Mouse (Mus musculus): ENCODE data around the gene Gm5416. TPM values are rescaled to one million over a fixed set of nuclear protein-coding genes. Genes with fewer than 3 reads are reported as not detected.

Gene Gm5416
- polyA plus RNA-seq (2014; fragmentation: Illumina TruSeq; extraction: RNeasy Lipid Tissue Mini Kit (QIAGEN cat#74804); ENCODE audit: low read depth, low replicate concordance), result not detected

GRCm38 (mm10) chr16:36209967-36210453, at the start of gene Gm5416:
Gene Gm5416, plus strand, starts transcription at chr16:36210403.

GRCm38 (mm10) chr16:36183912-36184311, 26.3 kb upstream of the Gm5416 start, which contains the start of gene Gm5483:
Gene Gm5483, plus strand, starts transcription at chr16:36184212.

GRCm38 (mm10) chr16:36221168-36221567, 11.0 kb downstream of the Gm5416 start, which contains the start of gene 2010005H15Rik:
Gene 2010005H15Rik, plus strand, starts transcription at chr16:36221468.

Other genes with a start within 250 kb of the Gm5416 start
- gene Kpna1, start 231.7 kb upstream of the Gm5416 start, polyA plus RNA-seq (2014; fragmentation: Illumina TruSeq; extraction: RNeasy Lipid Tissue Mini Kit (QIAGEN cat#74804); ENCODE audit: low read depth, low replicate concordance), result 23.0 TPM
- 6.1 TPM for gene Wdr5b, start 169.2 kb upstream of the Gm5416 start, polyA plus RNA-seq (2014; fragmentation: Illumina TruSeq; extraction: RNeasy Lipid Tissue Mini Kit (QIAGEN cat#74804); ENCODE audit: low read depth, low replicate concordance)
- 102 TPM for gene Fam162a, start 138.8 kb upstream of the Gm5416 start, polyA plus RNA-seq (2014; fragmentation: Illumina TruSeq; extraction: RNeasy Lipid Tissue Mini Kit (QIAGEN cat#74804); ENCODE audit: low read depth, low replicate concordance)
- gene Ccdc58, start 138.7 kb upstream of the Gm5416 start, polyA plus RNA-seq (2014; fragmentation: Illumina TruSeq; extraction: RNeasy Lipid Tissue Mini Kit (QIAGEN cat#74804); ENCODE audit: low read depth, low replicate concordance), result 25.4 TPM
- gene Csta1, start 79.2 kb upstream of the Gm5416 start, polyA plus RNA-seq (2014; fragmentation: Illumina TruSeq; extraction: RNeasy Lipid Tissue Mini Kit (QIAGEN cat#74804); ENCODE audit: low read depth, low replicate concordance), result not detected
- gene Stfa2l1, start 53.6 kb upstream of the Gm5416 start, polyA plus RNA-seq (2014; fragmentation: Illumina TruSeq; extraction: RNeasy Lipid Tissue Mini Kit (QIAGEN cat#74804); ENCODE audit: low read depth, low replicate concordance), result not detected
- not detected for gene Gm5483, start 26.2 kb upstream of the Gm5416 start, polyA plus RNA-seq (2014; fragmentation: Illumina TruSeq; extraction: RNeasy Lipid Tissue Mini Kit (QIAGEN cat#74804); ENCODE audit: low read depth, low replicate concordance)
- not detected for gene 2010005H15Rik, start 11.1 kb downstream of the Gm5416 start, polyA plus RNA-seq (2014; fragmentation: Illumina TruSeq; extraction: RNeasy Lipid Tissue Mini Kit (QIAGEN cat#74804); ENCODE audit: low read depth, low replicate concordance)
- not detected for gene Stfa1, start 66.5 kb downstream of the Gm5416 start, polyA plus RNA-seq (2014; fragmentation: Illumina TruSeq; extraction: RNeasy Lipid Tissue Mini Kit (QIAGEN cat#74804); ENCODE audit: low read depth, low replicate concordance)
- not detected for gene BC117090, start 123.9 kb downstream of the Gm5416 start, polyA plus RNA-seq (2014; fragmentation: Illumina TruSeq; extraction: RNeasy Lipid Tissue Mini Kit (QIAGEN cat#74804); ENCODE audit: low read depth, low replicate concordance)
- not detected for gene BC100530, start 157.3 kb downstream of the Gm5416 start, polyA plus RNA-seq (2014; fragmentation: Illumina TruSeq; extraction: RNeasy Lipid Tissue Mini Kit (QIAGEN cat#74804); ENCODE audit: low read depth, low replicate concordance)
- gene Stfa2, start 198.1 kb downstream of the Gm5416 start, polyA plus RNA-seq (2014; fragmentation: Illumina TruSeq; extraction: RNeasy Lipid Tissue Mini Kit (QIAGEN cat#74804); ENCODE audit: low read depth, low replicate concordance), result not detected
- gene Stfa3, start 245.0 kb downstream of the Gm5416 start, polyA plus RNA-seq (2014; fragmentation: Illumina TruSeq; extraction: RNeasy Lipid Tissue Mini Kit (QIAGEN cat#74804); ENCODE audit: low read depth, low replicate concordance), result not detected

Data from adipose tissue, adult 10 weeks (tissue).